Comparison of ENCODE assay signal across 8 mouse cellular contexts in genomic region chr8:121948321-121949145, GRCm38 (mm10). TPM values are rescaled to one million over a fixed set of nuclear protein-coding genes. Genes with fewer than 3 reads are reported as not detected.
DNase-seq lines count a peak whose midpoint lies in the region; ATAC-seq and TF ChIP-seq lines count a peak whose summit lies in the region.

No protein-coding gene starts in this region.

- H3K4me3 ChIP-seq in kidney, postnatal 0 days (replicated peaks; ENCODE audit: low read depth, low read length) = peak overlapping the region; percentile 30
- peak overlapping the region; percentile 59 for H3K4me3 ChIP-seq in bone marrow macrophage, adult 2 months (ENCODE audit: insufficient read depth, low read length)
- peak overlapping the region; percentile 36 for H3K4me3 ChIP-seq in hindbrain, embryonic 13.5 days
- H3K4me3 ChIP-seq in midbrain, embryonic 14.5 days (replicated peaks; ENCODE audit: low read depth, low read length) = peak overlapping the region; percentile 29

- H3K4me2 ChIP-seq in kidney, postnatal 0 days (ENCODE audit: low read length) = peak overlapping the region; percentile 61
- H3K4me2 ChIP-seq in hindbrain, embryonic 13.5 days = peak overlapping the region; percentile 64
- H3K4me2 ChIP-seq in midbrain, embryonic 14.5 days (ENCODE audit: low read length) = peak overlapping the region; percentile 62

- peak overlapping the region; percentile 59 for H3K9ac ChIP-seq in kidney, postnatal 0 days (ENCODE audit: low read depth, low read length)
- peak overlapping the region; percentile 72; the same call in 1 of the 2 replicates for H3K9ac ChIP-seq in hindbrain, embryonic 13.5 days
- peak overlapping the region; percentile 54; the same call in 1 of the 2 replicates for H3K9ac ChIP-seq in midbrain, embryonic 14.5 days (replicated peaks; ENCODE audit: low read length)

- peak overlapping the region; percentile 85 for H3K27ac ChIP-seq in kidney, postnatal 0 days
- H3K27ac ChIP-seq in bone marrow macrophage, adult 2 months (ENCODE audit: insufficient read depth, low read depth, low read length) = peak overlapping the region; percentile 33; the same call in 1 of the 2 replicates
- peak overlapping the region; percentile 76 for H3K27ac ChIP-seq in hindbrain, embryonic 13.5 days
- peak overlapping the region; percentile 74 for H3K27ac ChIP-seq in midbrain, embryonic 14.5 days (replicated peaks; ENCODE audit: low read depth, low read length)

- peaks cover 30% of the 10 kb centered on the region for H3K4me1 ChIP-seq in kidney, postnatal 0 days (replicated peaks; ENCODE audit: insufficient read depth, low read length)
- H3K4me1 ChIP-seq in bone marrow macrophage, adult 2 months (ENCODE audit: control insufficient read depth, insufficient read depth, low read length) = peaks cover 29% of the 10 kb centered on the region
- H3K4me1 ChIP-seq in hindbrain, embryonic 13.5 days (replicated peaks) = peaks cover 45% of the 10 kb centered on the region
- peaks cover 33% of the 10 kb centered on the region for H3K4me1 ChIP-seq in midbrain, embryonic 14.5 days (ENCODE audit: control insufficient read depth, insufficient read depth, low read length)

- no peak for TF ChIP-seq CTCF in kidney, postnatal 0 days (IDR thresholded peaks at IDR 0.05; ENCODE audit: low read depth)
- no peak for TF ChIP-seq CTCF in bone marrow macrophage, adult 2 months (IDR thresholded peaks at IDR 0.05; ENCODE audit: low read depth, low read length)

- ATAC-seq in kidney, postnatal 0 days (replicated peaks; ENCODE audit: low FRiP score, low read depth) = no peak
- no peak for ATAC-seq in hindbrain, embryonic 13.5 days (ENCODE audit: low FRiP score)
- no peak for ATAC-seq in midbrain, embryonic 14.5 days (ENCODE audit: low FRiP score, low TSS enrichment)

- no peak for DNase-seq in kidney, postnatal 0 days (ENCODE audit: low spot score)
- DNase-seq in kidney, adult 9 months = no peak
- no peak for DNase-seq in midbrain, embryonic 14.5 days
- no peak for DNase-seq in urinary bladder, postnatal 10 days (ENCODE audit: low spot score)
- no peak for DNase-seq in right cerebral cortex, adult 2 months (ENCODE audit: low spot score in 2 of 2)
- DNase-seq in adrenal gland, postnatal 4 days (ENCODE audit: low spot score in 2 of 2) = no peak

- H3K9me3 ChIP-seq in kidney, postnatal 0 days (replicated peaks; ENCODE audit: low read length) = no peaks in the 10 kb centered on the region
- no peaks in the 10 kb centered on the region for H3K9me3 ChIP-seq in hindbrain, embryonic 13.5 days
- no peaks in the 10 kb centered on the region for H3K9me3 ChIP-seq in midbrain, embryonic 14.5 days (ENCODE audit: control insufficient read depth, low read length)

- no peak for TF ChIP-seq POLR2A in bone marrow macrophage, adult 2 months (IDR thresholded peaks at IDR 0.05; ENCODE audit: borderline replicate concordance, low read depth, low read length)

- no peaks in the 10 kb centered on the region for H3K27me3 ChIP-seq in kidney, postnatal 0 days (ENCODE audit: insufficient read depth, low read length)
- H3K27me3 ChIP-seq in hindbrain, embryonic 13.5 days = no peaks in the 10 kb centered on the region
- no peaks in the 10 kb centered on the region for H3K27me3 ChIP-seq in midbrain, embryonic 14.5 days (ENCODE audit: control insufficient read depth, insufficient read depth, low read length)

- H3K36me3 ChIP-seq in kidney, postnatal 0 days (ENCODE audit: insufficient read depth, low read length) = no peaks in the 10 kb centered on the region
- no peaks in the 10 kb centered on the region for H3K36me3 ChIP-seq in hindbrain, embryonic 13.5 days
- H3K36me3 ChIP-seq in midbrain, embryonic 14.5 days (ENCODE audit: control insufficient read depth, insufficient read depth, low read length) = peaks cover 8% of the 10 kb centered on the region; the same call in 1 of the 2 replicates

- 55% methylated on average over 19 of the region's 19 CpGs for WGBS in kidney, postnatal 0 days
- 62% methylated on average over 19 of the region's 19 CpGs for WGBS in hindbrain, embryonic 13.5 days
- 59% methylated on average over 19 of the region's 19 CpGs for WGBS in midbrain, embryonic 14.5 days

RNA-seq across cellular contexts. Expression of gene Banp, which starts 1.0 kb away (rescaled TPM):
- polyA plus RNA-seq in kidney, postnatal 0 days (2015; fragmentation: Nextera tagmentation; extraction: Ambion mirVana) = 23.1 and 24.6 TPM in 2 replicates
- 19.9 and 24.0 TPM in 2 replicates for polyA plus RNA-seq in bone marrow macrophage, adult 2 months (2012; ENCODE audit: insufficient read depth, insufficient read length, missing spikeins)
- 50.3 and 59.0 TPM in 2 replicates for polyA plus RNA-seq in hindbrain, embryonic 13.5 days (2015; fragmentation: Nextera tagmentation; extraction: Ambion mirVana)
- 47.7 and 48.7 TPM in 2 replicates for polyA plus RNA-seq in midbrain, embryonic 14.5 days (2014; fragmentation: Nextera tagmentation; extraction: Ambion mirVana)
- total RNA-seq in adrenal gland, postnatal 4 days (2021) = 10 to 100 TPM; 14.0 to 15.7 TPM

RNA-seq across cellular contexts. Expression of gene Car5a, which starts 3.8 kb away (rescaled TPM):
- polyA plus RNA-seq in kidney, postnatal 0 days (2015; fragmentation: Nextera tagmentation; extraction: Ambion mirVana) = 0.12 and 0.23 TPM in 2 replicates
- polyA plus RNA-seq in bone marrow macrophage, adult 2 months (2012; ENCODE audit: insufficient read depth, insufficient read length, missing spikeins) = not detected in 2 replicates
- polyA plus RNA-seq in hindbrain, embryonic 13.5 days (2015; fragmentation: Nextera tagmentation; extraction: Ambion mirVana) = 0.19 and 0.43 TPM in 2 replicates
- polyA plus RNA-seq in midbrain, embryonic 14.5 days (2014; fragmentation: Nextera tagmentation; extraction: Ambion mirVana) = not detected in 2 replicates
- under 1 TPM in 1 of 2 experiments, not detected in 1; 0.76 TPM for total RNA-seq in adrenal gland, postnatal 4 days (2021)

RNA-seq across cellular contexts. Expression of gene Slc7a5, which starts 41.0 kb away (rescaled TPM):
- 9.2 and 10.2 TPM in 2 replicates for polyA plus RNA-seq in kidney, postnatal 0 days (2015; fragmentation: Nextera tagmentation; extraction: Ambion mirVana)
- polyA plus RNA-seq in bone marrow macrophage, adult 2 months (2012; ENCODE audit: insufficient read depth, insufficient read length, missing spikeins) = 1.9 and 2.4 TPM in 2 replicates
- 37.9 and 39.7 TPM in 2 replicates for polyA plus RNA-seq in hindbrain, embryonic 13.5 days (2015; fragmentation: Nextera tagmentation; extraction: Ambion mirVana)
- 42.0 and 54.0 TPM in 2 replicates for polyA plus RNA-seq in midbrain, embryonic 14.5 days (2014; fragmentation: Nextera tagmentation; extraction: Ambion mirVana)
- total RNA-seq in adrenal gland, postnatal 4 days (2021) = 10 to 100 TPM; 56.2 to 59.0 TPM

Comparison
In these comparisons a context has a peak if more than half of its experiments do, and no peak if none do; other contexts are left out.
1. H3K27ac ChIP-seq: peak in every context shown above with its lines; median percentile 85 in kidney, postnatal 0 days; 76 in hindbrain, embryonic 13.5 days; 74 in midbrain, embryonic 14.5 days; 33 in bone marrow macrophage, adult 2 months.